Mouse (Mus musculus): ENCODE measurements around the gene 4933402N22Rik.
"Not testable (repeated sequence)": the region's sequence is repeated elsewhere in the genome, so short reads cannot be mapped to it uniquely, and the experiment has no call there.

4933402N22Rik gene

DNA sequence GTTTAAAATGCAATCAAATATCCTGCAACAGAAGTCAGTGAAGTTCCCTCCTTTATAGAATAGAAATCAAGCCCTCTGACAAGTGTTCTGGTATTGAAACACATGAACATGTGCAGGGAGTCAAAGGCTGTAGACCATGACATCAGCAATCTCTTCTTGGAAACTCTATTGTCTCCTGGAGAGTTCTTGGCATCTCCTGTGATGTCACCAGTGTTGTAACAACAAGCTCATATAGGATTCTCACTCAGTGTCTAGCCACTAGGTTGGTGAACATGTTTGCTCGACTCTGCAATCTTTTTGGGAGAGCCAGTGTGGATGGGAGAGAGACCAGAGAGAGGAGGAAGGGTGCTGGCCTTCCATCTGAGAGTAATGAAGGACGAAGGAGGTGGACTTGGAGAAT is at the start of gene 4933402N22Rik:
Gene 4933402N22Rik (plus strand): TSS at position 301 of the 400 bp plus-strand sequence.
- DNase-seq: not testable (repeated sequence)

DNA sequence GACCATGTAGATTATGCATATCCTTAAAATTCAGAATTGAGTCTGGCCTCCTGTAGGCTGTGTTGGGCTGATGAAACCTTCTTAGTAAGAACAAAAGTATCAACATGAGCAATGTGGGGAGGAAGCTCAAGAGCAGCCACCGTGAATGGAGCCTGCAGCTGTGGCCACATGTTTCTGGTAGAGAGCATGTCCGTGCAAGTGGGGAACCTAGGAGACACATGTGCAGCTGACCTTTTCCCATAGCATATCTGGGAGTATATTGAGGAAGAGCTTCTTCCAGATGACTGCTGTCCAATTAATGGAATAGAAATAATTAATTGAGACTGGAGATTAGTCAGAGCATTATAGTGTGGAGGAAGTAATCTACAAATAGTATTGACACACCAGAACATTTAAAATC is 5.9 kb downstream of the 4933402N22Rik start:
- not testable (repeated sequence) for DNase-seq

All from lung, postnatal 14 days (tissue).